In the genomic region with DNA sequence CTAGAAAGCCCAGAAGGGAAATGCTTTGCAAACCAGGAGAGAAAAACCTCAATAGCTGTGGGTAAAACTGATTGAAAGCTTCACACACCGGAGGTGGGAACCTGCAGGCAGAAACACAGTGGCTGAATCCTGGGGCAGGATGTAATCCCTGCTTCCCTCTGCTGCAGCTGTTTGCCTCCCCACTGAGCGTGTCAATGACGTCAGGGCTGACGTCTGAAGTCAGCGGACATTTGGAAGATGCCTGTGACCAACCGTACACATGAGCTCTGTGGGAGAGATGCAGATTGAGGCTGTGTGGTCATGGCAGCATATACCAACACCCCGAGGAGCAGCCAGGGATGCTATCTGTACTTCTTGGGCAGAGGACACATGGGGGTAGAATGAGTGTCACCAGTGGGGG, we compare ENCODE assay signal across 15 mouse cellular contexts.
DNase-seq lines count a peak whose midpoint lies in the region; ATAC-seq and TF ChIP-seq lines count a peak whose summit lies in the region.
"Had no signal": no experiment of that assay in that cellular context is flagged by ENCODE, and none has a peak within 500 bp of the region (broad histone marks: within the 10 kb centered on the region; RNA-seq: fewer than 3 reads in every experiment).

No protein-coding gene starts in this region.

- TF ChIP-seq CTCF in forebrain, postnatal 0 days (IDR thresholded peaks at IDR 0.05; ENCODE audit: low read depth), result no peak
- no peak for TF ChIP-seq CTCF in kidney, adult 2 months (conservative IDR thresholded peaks at IDR 0.05; ENCODE audit: insufficient read depth, insufficient read length, low read depth, low read length)

- no peaks in the 10 kb centered on the region for H3K27me3 ChIP-seq in forebrain, postnatal 0 days (ENCODE audit: insufficient read depth, low read length)
- H3K27me3 ChIP-seq in forebrain, embryonic 16.5 days (replicated peaks; ENCODE audit: control insufficient read depth, insufficient read depth, low read length), result no peaks in the 10 kb centered on the region; the same call in 1 of the 2 replicates
- no peaks in the 10 kb centered on the region for H3K27me3 ChIP-seq in midbrain, embryonic 13.5 days
- no peaks in the 10 kb centered on the region for H3K27me3 ChIP-seq in midbrain, embryonic 15.5 days (replicated peaks)
- no peaks in the 10 kb centered on the region for H3K27me3 ChIP-seq in kidney, adult 2 months (replicated peaks; ENCODE audit: control insufficient read depth, insufficient read depth, low read length)
- H3K27me3 ChIP-seq: forebrain, embryonic 12.5 days had no signal

- TF ChIP-seq POLR2A in kidney, adult 2 months (IDR thresholded peaks at IDR 0.05; ENCODE audit: low read depth, low read length), result no peak

- H3K27ac ChIP-seq in forebrain, postnatal 0 days (ENCODE audit: low read depth, low read length), result no peak overlapping the region
- H3K27ac ChIP-seq in forebrain, embryonic 16.5 days (ENCODE audit: low read length), result no peak overlapping the region
- no peak overlapping the region for H3K27ac ChIP-seq in midbrain, embryonic 13.5 days
- no peak overlapping the region for H3K27ac ChIP-seq in midbrain, embryonic 15.5 days
- no peak overlapping the region for H3K27ac ChIP-seq in kidney, adult 2 months (ENCODE audit: insufficient read depth, low read depth, low read length)
- H3K27ac ChIP-seq: forebrain, embryonic 12.5 days; limb, embryonic 12.5 days had no signal

- DNase-seq in forebrain, postnatal 0 days, result peak; percentile 2
- DNase-seq in embryo, embryonic 11 days, result peak; percentile 11
- peak; percentile 21 for DNase-seq in retina, embryonic 14.5 days (ENCODE audit: low spot score)
- no peak for DNase-seq in kidney, adult 2 months
- DNase-seq in gastrocnemius, adult 8-10 months (ENCODE audit: low spot score in 2 of 2), result no peak
- DNase-seq: adrenal gland, adult 2 months; heart, adult 18-20 months; heart, postnatal 14 days; kidney, adult 18-20 months; lung, adult 2 months had no signal

- no peaks in the 10 kb centered on the region for H3K4me1 ChIP-seq in forebrain, postnatal 0 days (ENCODE audit: insufficient read depth)
- H3K4me1 ChIP-seq in forebrain, embryonic 16.5 days (replicated peaks; ENCODE audit: control insufficient read depth, insufficient read depth, low read length), result no peaks in the 10 kb centered on the region; the same call in 1 of the 2 replicates
- H3K4me1 ChIP-seq in midbrain, embryonic 13.5 days (replicated peaks), result 0 out of 2 replicates have a peak, but pooled peaks cover 5% of the 10 kb centered on the region
- H3K4me1 ChIP-seq in midbrain, embryonic 15.5 days, result no peaks in the 10 kb centered on the region; the same call in 1 of the 2 replicates
- H3K4me1 ChIP-seq in kidney, adult 2 months (ENCODE audit: control insufficient read depth, insufficient read depth, low read length), result no peaks in the 10 kb centered on the region
- H3K4me1 ChIP-seq: limb, embryonic 12.5 days had no signal

- peak; percentile 66 for ATAC-seq in forebrain, postnatal 0 days
- no peak; the same call in 1 of the 2 replicates for ATAC-seq in forebrain, embryonic 16.5 days
- 0 out of 2 replicates have a peak, but pooled peaks have one; percentile 48 for ATAC-seq in midbrain, embryonic 13.5 days
- no peak for ATAC-seq in midbrain, embryonic 15.5 days (replicated peaks)

- H3K9me3 ChIP-seq in forebrain, postnatal 0 days (ENCODE audit: low read length), result no peaks in the 10 kb centered on the region
- H3K9me3 ChIP-seq in forebrain, embryonic 16.5 days (ENCODE audit: control insufficient read depth, low read length), result no peaks in the 10 kb centered on the region
- peaks cover 3% of the 10 kb centered on the region; the same call in 1 of the 2 replicates for H3K9me3 ChIP-seq in midbrain, embryonic 13.5 days
- H3K9me3 ChIP-seq in midbrain, embryonic 15.5 days, result no peaks in the 10 kb centered on the region
- H3K9me3 ChIP-seq: forebrain, embryonic 12.5 days; limb, embryonic 12.5 days had no signal

- no peak overlapping the region for H3K4me2 ChIP-seq in forebrain, postnatal 0 days (ENCODE audit: low read depth)
- H3K4me2 ChIP-seq in forebrain, embryonic 16.5 days (ENCODE audit: low read length), result no peak overlapping the region
- peak overlapping the region; percentile 17; the same call in 1 of the 2 replicates for H3K4me2 ChIP-seq in midbrain, embryonic 13.5 days (replicated peaks)
- H3K4me2 ChIP-seq in midbrain, embryonic 15.5 days, result no peak overlapping the region
- H3K4me2 ChIP-seq: forebrain, embryonic 12.5 days; limb, embryonic 12.5 days had no signal

- H3K36me3 ChIP-seq in forebrain, postnatal 0 days (ENCODE audit: insufficient read depth), result no peaks in the 10 kb centered on the region
- no peaks in the 10 kb centered on the region for H3K36me3 ChIP-seq in forebrain, embryonic 16.5 days (ENCODE audit: control insufficient read depth, insufficient read depth)
- no peaks in the 10 kb centered on the region for H3K36me3 ChIP-seq in midbrain, embryonic 13.5 days
- no peaks in the 10 kb centered on the region for H3K36me3 ChIP-seq in midbrain, embryonic 15.5 days (replicated peaks)
- no peaks in the 10 kb centered on the region for H3K36me3 ChIP-seq in kidney, adult 2 months (ENCODE audit: control insufficient read depth, insufficient read depth, low read length)
- H3K36me3 ChIP-seq: forebrain, embryonic 12.5 days; limb, embryonic 12.5 days had no signal

- no peak overlapping the region for H3K9ac ChIP-seq in forebrain, postnatal 0 days
- H3K9ac ChIP-seq in forebrain, embryonic 16.5 days (replicated peaks; ENCODE audit: low read depth, low read length), result no peak overlapping the region
- no peak overlapping the region for H3K9ac ChIP-seq in midbrain, embryonic 13.5 days (replicated peaks)
- H3K9ac ChIP-seq in midbrain, embryonic 15.5 days, result no peak overlapping the region
- H3K9ac ChIP-seq: forebrain, embryonic 12.5 days; limb, embryonic 12.5 days had no signal

- 44% methylated on average over 7 of the region's 7 CpGs for WGBS in forebrain, postnatal 0 days
- 31% methylated on average over 7 of the region's 7 CpGs for WGBS in forebrain, embryonic 16.5 days
- WGBS in midbrain, embryonic 13.5 days, result 31% methylated on average over 7 of the region's 7 CpGs
- WGBS in midbrain, embryonic 15.5 days, result 43% methylated on average over 7 of the region's 7 CpGs
- WGBS in kidney, adult 2 months, result 49% methylated on average over 7 of the region's 7 CpGs

- no peak overlapping the region for H3K4me3 ChIP-seq in forebrain, postnatal 0 days (ENCODE audit: low read depth, low read length)
- H3K4me3 ChIP-seq in forebrain, embryonic 16.5 days (replicated peaks; ENCODE audit: low read length), result no peak overlapping the region
- no peak overlapping the region for H3K4me3 ChIP-seq in midbrain, embryonic 13.5 days (replicated peaks)
- no peak overlapping the region for H3K4me3 ChIP-seq in midbrain, embryonic 15.5 days
- no peak overlapping the region for H3K4me3 ChIP-seq in kidney, adult 2 months (ENCODE audit: insufficient read depth, low read depth, low read length)
- H3K4me3 ChIP-seq: forebrain, embryonic 12.5 days; limb, embryonic 12.5 days had no signal

Comparison
In these comparisons a context has a peak if more than half of its experiments do, and no peak if none do; other contexts are left out.
1. ATAC-seq: peak in forebrain, postnatal 0 days (single experiment) and midbrain, embryonic 13.5 days (single experiment); none in forebrain, embryonic 16.5 days (single experiment) and midbrain, embryonic 15.5 days (single experiment).
2. DNase-seq: peak in forebrain, postnatal 0 days (single experiment), embryo, embryonic 11 days (single experiment) and retina, embryonic 14.5 days (single experiment); none in kidney, adult 2 months (single experiment) and gastrocnemius, adult 8-10 months (0 of 2).